Mouse (Mus musculus): ENCODE measurements around the gene Rpl27a. TPM values are rescaled to one million over a fixed set of nuclear protein-coding genes. Genes with fewer than 3 reads are reported as not detected.

Rpl27a gene
- total and polyA plus RNA-seq, 3 experiments, result 221 to 1,252 TPM; not detected in 1

DNA sequence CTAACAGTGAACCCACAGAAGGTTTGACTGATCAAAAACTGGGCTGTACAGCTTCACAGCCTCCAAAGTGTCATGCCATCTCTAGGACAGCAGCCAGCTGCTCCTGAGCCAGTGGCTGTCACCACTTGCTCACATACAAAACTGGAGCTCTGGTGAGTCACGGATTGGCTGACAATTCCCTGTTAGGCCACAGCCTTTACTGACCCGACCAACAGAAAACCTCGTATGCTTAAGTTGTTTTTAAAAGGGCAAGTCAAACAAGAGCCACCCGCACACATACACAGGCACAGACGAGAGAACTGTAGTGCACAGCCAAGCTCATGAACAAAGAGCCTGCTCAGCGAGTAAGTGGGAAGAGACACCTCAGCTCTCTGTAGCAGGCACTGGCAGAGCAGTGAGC, 40.6 kb downstream of the Rpl27a start:
- no peaks in the 10 kb centered on the region for H3K9me3 ChIP-seq (replicated peaks; ENCODE audit: insufficient read depth, low read length)
- no peaks in the 10 kb centered on the region for H3K27me3 ChIP-seq (ENCODE audit: control insufficient read depth in 1 of 2, insufficient read depth in 2 of 2, low read length in 2 of 2)
- TF ChIP-seq CHD2 (IDR thresholded peaks at IDR 0.05; ENCODE audit: low read length) (no peak), ZC3H11A (IDR thresholded peaks at IDR 0.05; ENCODE audit: low read depth, low read length) (no peak), EP300 (IDR thresholded peaks at IDR 0.05; ENCODE audit: low read depth in 1 of 2, low read length in 2 of 2) (no peak), HCFC1 (IDR thresholded peaks at IDR 0.05; ENCODE audit: low read depth, low read length) (no peak), MAFK (IDR thresholded peaks at IDR 0.05; ENCODE audit: borderline replicate concordance, low read depth, low read length) (no peak), POLR2AphosphoS2 (IDR thresholded peaks at IDR 0.05; ENCODE audit: low read length) (no peak), GABPA (IDR thresholded peaks at IDR 0.05; ENCODE audit: low read depth, low read length) (no peak), E2F4 (IDR thresholded peaks at IDR 0.05; ENCODE audit: borderline replicate concordance, low read depth, low read length) (no peak), RCOR1 (IDR thresholded peaks at IDR 0.05; ENCODE audit: low read depth, low read length) (no peak), SMC3 (IDR thresholded peaks at IDR 0.05; ENCODE audit: low read depth, low read length) (no peak), NRF1 (IDR thresholded peaks at IDR 0.05; ENCODE audit: insufficient read depth, low read depth, low read length, poor library complexity, severe bottlenecking) (no peak), TCF12 (IDR thresholded peaks at IDR 0.05; ENCODE audit: low read depth, low read length) (no peak), MYB (IDR thresholded peaks at IDR 0.05; ENCODE audit: low read depth, low read length) (no peak), UBTF (IDR thresholded peaks at IDR 0.05; ENCODE audit: borderline replicate concordance, insufficient read depth, low read depth, low read length) (no peak), TAL1 (IDR thresholded peaks at IDR 0.05; ENCODE audit: low read length) (no peak), ZMIZ1 (IDR thresholded peaks at IDR 0.05; ENCODE audit: low read depth, low read length) (no peak), USF1 (IDR thresholded peaks at IDR 0.05; ENCODE audit: low read depth, low read length) (no peak), MYC (IDR thresholded peaks at IDR 0.05; ENCODE audit: low read depth, low read length) (no peak), ZNF384 (IDR thresholded peaks at IDR 0.05; ENCODE audit: low read depth, low read length) (no peak), POLR2A (IDR thresholded peaks at IDR 0.05; ENCODE audit: control insufficient read depth in 1 of 2, insufficient read depth in 1 of 2, low read depth in 1 of 2, low read length in 2 of 2, poor library complexity in 1 of 2) (no peak)
- H3K4me3 ChIP-seq (ENCODE audit: control insufficient read depth in 1 of 2, insufficient read depth in 1 of 2, low read depth in 2 of 2, low read length in 2 of 2), result no peak overlapping the region
- H3K9ac ChIP-seq (ENCODE audit: control insufficient read depth, low read depth, low read length, poor library complexity, severe bottlenecking), result no peak overlapping the region
- no peaks in the 10 kb centered on the region for H3K4me1 ChIP-seq (ENCODE audit: control insufficient read depth in 1 of 2, insufficient read depth in 2 of 2, low read length in 2 of 2)
- H3K27ac ChIP-seq (ENCODE audit: control insufficient read depth, low read depth, low read length), result no peak overlapping the region
- no peak for DNase-seq (ENCODE audit: low read depth, low spot score)
- no peaks in the 10 kb centered on the region for H3K79me2 ChIP-seq (ENCODE audit: control insufficient read depth, insufficient read depth, low read length, poor library complexity)
- H3K36me3 ChIP-seq (ENCODE audit: control insufficient read depth in 1 of 2, insufficient read depth in 2 of 2, low read length in 2 of 2), result no peaks in the 10 kb centered on the region

- Histone ChIP-seq H3K9ac (ENCODE audit: control insufficient read depth, low read depth, low read length, poor library complexity, severe bottlenecking) (no peak overlapping the region), H3K79me2 (ENCODE audit: control insufficient read depth, insufficient read depth, low read length, poor library complexity) (no peaks in the 10 kb centered on the region), H3K27me3 (ENCODE audit: control insufficient read depth in 1 of 2, insufficient read depth in 2 of 2, low read length in 2 of 2) (no peaks in the 10 kb centered on the region), H3K27ac (ENCODE audit: control insufficient read depth, low read depth, low read length) (no peak overlapping the region), H3K4me1 (ENCODE audit: control insufficient read depth in 1 of 2, insufficient read depth in 2 of 2, low read length in 2 of 2) (no peaks in the 10 kb centered on the region), H3K36me3 (ENCODE audit: control insufficient read depth in 1 of 2, insufficient read depth in 2 of 2, low read length in 2 of 2) (no peaks in the 10 kb centered on the region), H3K9me3 (replicated peaks; ENCODE audit: insufficient read depth, low read length) (no peaks in the 10 kb centered on the region), H3K4me3 (ENCODE audit: control insufficient read depth in 1 of 2, insufficient read depth in 1 of 2, low read depth in 2 of 2, low read length in 2 of 2) (no peak overlapping the region)
- no peak for DNase-seq (ENCODE audit: low read depth, low spot score)
- TF ChIP-seq ZC3H11A (IDR thresholded peaks at IDR 0.05; ENCODE audit: low read depth, low read length) (no peak), MXI1 (IDR thresholded peaks at IDR 0.05; ENCODE audit: low read depth, low read length) (no peak), USF2 (IDR thresholded peaks at IDR 0.05; ENCODE audit: borderline replicate concordance in 1 of 2, insufficient read depth in 1 of 2, low read depth in 1 of 2, low read length in 2 of 2) (no peak), HCFC1 (IDR thresholded peaks at IDR 0.05; ENCODE audit: low read depth, low read length) (no peak), EP300 (IDR thresholded peaks at IDR 0.05; ENCODE audit: low read depth in 1 of 2, low read length in 2 of 2) (no peak), CHD1 (IDR thresholded peaks at IDR 0.05; ENCODE audit: low read depth, low read length) (no peak), CHD2 (IDR thresholded peaks at IDR 0.05; ENCODE audit: low read length) (no peak), MYB (IDR thresholded peaks at IDR 0.05; ENCODE audit: low read depth, low read length) (no peak), MAX (IDR thresholded peaks at IDR 0.05; ENCODE audit: low read length) (no peak)
Measured at GRCm38 (mm10) chr7:109561466-109562153, 42.7 kb downstream of the Rpl27a start.

Data from MEL (cell line).